Mouse (Mus musculus): Measurements from ENCODE around the gene Ech1.

Gene Ech1

GRCm38 (mm10) chr7:28862817-28863499 is 37.9 kb downstream of the Ech1 start:
- no peak for DNase-seq (ENCODE audit: low read depth, low spot score)

DNA sequence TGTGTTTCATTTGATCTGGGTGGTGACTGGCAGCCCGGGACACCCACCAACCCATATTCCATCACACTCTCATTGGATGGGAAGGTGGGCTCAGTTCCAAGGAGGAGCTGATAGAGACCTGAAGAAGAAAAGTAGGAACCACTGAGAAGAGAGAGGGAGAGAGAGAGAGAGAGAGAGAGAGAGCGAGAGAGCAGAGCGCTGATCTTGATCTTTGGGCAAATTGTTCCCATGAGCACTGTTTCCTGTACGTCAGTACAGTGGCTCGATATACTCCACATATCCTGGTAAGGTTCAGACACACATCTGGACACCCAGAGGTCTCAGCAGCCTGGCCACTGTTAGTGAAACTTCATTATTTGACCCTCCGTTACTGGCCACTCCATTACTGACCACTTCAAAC is 38.5 kb downstream of the Ech1 start, which contains the start of gene Lgals7:
TSS of gene Lgals7 (plus strand) at position 314 of the 400 bp plus-strand sequence.
- DNase-seq (ENCODE audit: low read depth, low spot score) = no peak

GRCm38 (mm10) chr7:28864288-28864750 is 39.3 kb downstream of the Ech1 start:
- no peak for DNase-seq (ENCODE audit: low read depth, low spot score)

- DNase-seq (ENCODE audit: low read depth, low spot score) = no peak
Observed at GRCm38 (mm10) chr7:28865481-28866300, 40.7 kb downstream of the Ech1 start.

DNA sequence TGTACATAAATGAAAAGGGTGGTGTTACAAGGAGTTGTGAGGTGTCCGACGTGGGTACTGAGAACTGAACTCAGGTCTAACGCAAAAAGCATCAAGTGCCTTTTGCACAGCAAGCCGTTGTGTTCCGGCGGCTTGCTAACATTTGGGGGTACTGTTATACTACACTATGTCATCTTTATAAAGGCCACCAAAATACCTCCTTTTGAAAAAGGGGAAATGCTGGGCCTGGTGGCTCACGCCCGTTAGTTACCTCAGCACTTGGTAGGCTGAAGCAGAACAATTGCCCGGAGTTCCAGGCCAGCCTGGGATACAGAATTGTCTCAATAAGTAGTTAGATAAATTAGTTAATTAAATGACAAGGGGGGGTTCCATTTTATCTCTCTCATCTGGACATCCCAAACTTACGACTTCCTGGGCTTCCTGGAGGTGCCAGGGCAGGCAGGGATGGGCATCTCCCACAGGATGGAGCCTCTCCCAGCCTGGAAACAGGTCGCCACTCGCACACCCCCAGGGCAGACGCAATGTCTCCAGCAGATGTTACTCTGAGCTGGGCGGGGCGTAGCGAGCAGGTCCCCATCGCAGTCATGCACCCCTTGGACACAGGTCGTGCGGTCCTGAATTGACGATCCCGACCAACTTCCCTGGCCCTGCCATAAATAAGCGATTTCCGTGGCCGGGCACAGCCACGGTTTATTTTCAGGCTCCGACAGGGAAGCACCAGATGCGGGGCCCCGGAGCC is 41.9 kb downstream of the Ech1 start:
- no peak for DNase-seq (ENCODE audit: low read depth, low spot score)

DNA sequence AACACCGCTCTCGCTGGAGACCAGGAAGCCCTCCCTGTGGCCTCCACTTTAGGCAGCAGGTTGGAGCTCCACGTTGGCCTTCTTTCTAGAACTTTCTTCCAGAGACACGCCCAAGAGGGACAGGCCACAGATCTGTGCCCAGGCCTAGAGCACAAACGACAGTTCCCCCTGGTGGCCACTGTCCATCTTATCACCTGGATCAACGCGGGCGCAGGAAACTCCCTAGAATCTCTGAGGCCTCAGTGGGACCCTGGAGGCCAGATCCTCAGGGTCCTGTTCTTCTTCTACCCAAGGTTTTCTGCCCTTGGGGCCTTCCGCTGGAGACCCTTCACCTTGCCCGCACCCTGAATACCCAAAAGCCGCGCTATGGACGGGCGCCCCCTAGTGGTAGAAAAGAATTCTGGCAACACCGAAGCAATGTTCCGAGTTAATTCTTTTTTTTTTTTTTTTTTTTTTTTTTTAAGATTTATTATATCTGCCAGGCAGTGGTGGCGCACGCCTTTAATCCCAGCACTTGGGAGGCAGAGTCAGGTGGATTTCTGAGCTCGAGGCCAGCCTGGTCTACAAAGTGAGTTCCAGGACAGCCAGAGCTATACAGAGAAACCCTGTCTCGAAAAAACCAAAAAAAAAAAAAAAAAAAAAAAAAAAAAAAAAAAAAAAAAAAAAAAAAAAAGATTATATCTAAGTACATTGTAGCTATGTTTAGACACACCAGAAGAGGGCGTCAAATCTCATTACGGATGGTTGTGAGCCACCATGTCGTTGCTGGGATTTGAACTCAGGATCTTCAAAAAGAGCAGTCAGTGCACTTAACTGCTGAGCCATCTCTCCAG is 42.7 kb downstream of the Ech1 start:
- peak; percentile 49 for DNase-seq (ENCODE audit: low read depth, low spot score)

DNA sequence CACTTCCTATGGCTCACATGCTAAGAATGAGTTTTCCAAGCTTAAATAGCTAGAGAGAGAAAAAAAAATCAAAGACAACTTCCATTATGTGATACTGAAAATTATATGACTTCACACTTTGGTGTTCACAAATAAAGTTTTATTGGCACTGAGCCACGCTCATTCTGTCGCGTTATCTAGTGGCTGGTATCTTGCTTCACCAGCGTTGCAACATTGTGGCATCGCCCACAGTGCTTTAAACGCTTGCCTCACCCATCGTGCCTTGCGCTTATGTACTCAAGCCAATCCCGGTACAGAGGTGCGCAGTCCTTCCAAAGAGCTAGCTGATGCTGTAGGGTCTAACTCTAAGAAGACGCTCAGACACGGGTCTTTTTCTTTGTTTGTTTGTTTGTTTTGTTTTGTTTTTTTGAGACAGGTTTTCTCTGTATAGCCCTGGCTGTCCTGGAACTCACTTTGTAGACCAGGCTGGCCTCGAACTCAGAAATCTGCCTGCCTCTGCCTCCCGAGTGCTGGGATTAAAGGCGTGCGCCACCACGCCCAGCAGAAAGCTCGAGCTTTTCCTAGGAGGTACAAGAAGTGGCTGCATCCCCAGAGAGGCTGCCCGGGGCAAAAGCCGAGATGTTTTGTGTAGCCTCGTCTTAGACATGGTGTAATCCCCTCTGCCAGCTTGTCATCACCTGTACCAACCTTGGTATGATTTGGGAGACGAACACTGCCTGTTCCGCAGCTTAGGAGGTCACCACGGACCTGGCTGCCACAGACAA is 46.1 kb downstream of the Ech1 start:
- DNase-seq (ENCODE audit: low read depth, low spot score) = no peak

DNA sequence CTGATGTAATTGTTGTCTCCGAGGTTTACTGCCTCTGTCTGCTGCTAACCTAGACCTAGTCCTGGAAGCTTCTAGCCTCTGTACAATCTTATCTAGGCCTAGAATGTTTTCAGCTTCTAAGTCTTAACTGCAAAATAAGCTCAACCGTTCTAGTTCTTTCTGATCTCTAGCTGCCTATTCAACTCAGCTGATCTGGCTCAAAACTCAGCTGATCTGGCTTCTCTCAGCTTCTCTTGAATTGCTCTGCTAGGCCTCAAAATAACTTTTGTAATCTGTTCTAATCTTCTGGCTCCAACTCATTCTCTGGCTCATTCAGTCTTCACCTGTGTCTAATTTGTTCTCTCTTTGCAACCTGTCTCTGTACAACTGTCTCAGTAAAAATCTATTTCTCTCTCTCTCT is 49.5 kb downstream of the Ech1 start:
- no peak for DNase-seq (ENCODE audit: low read depth, low spot score)

DNA sequence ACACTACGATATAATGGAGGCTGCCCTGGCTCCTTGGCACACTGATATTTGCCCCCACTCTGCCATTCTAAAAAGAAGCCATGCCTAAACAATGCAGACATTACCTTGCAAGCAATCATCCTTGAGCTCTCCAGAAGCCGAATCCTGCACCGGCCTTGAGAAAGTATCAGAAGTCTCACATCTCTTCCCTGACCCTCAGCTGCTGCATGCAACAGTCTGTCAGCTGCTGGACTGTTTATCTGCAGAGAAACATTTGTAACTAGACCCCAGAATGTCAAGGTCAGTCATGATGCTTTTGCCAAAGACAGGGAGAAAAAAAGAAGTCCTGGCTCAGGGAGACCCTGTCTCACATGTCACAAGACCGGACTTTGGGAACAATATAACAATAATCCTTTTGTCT is 51.1 kb downstream of the Ech1 start:
- DNase-seq (ENCODE audit: low read depth, low spot score) = no peak

DNA sequence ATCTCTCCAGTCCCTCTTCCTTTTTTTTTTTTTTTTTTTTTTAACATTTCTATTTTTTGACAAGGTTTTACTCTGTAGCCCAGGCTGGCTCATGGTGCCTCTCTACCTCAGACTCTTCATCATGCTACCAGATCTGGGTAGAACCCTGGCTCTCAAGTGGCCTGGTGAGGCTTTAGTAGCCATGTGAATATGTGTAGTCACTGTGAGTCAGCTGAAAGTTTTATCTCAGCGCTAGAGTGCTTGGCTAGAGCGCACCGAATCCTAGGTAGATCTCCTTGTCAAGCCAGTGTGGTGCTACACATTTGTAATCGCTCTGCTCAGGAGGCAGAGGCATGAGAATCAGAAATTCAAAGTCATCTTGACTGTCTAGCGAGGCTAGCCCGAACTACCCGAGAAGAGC is 52.1 kb downstream of the Ech1 start:
- no peak for DNase-seq (ENCODE audit: low read depth, low spot score)

DNA sequence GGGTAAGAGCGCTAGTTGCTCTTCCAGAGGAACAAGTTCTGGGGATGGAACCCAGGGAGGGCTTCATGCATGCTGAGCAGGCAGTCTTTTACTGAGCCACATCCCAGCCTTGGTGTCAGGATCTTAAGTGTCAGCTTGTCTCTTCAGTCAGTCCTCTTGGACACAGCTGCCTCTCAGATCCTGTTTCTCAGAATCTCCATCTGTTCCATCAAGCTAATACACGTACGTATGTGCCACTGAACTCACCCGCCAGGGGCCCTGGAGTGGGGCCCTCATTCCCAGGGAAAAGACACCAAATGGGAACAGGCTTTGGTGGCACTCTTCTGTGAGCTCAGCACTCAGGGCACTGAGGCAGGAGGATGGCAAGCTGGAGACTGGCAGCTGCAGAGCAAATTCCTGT is 52.8 kb downstream of the Ech1 start:
- no peak for DNase-seq (ENCODE audit: low read depth, low spot score)

GRCm38 (mm10) chr7:28879606-28880005 is 54.6 kb downstream of the Ech1 start:
- DNase-seq (ENCODE audit: low read depth, low spot score) = no peak

- no peak for DNase-seq (ENCODE audit: low read depth, low spot score)
Observed at GRCm38 (mm10) chr7:28880554-28880953, 55.5 kb downstream of the Ech1 start.

- no peak for DNase-seq (ENCODE audit: low read depth, low spot score)
Observed at GRCm38 (mm10) chr7:28881199-28881598, 56.2 kb downstream of the Ech1 start, which contains the start of gene Capn12. Gene Capn12 (plus strand): TSS chr7:28881422.

Measured in retina, adult 2 months (tissue).